In the genomic region with DNA sequence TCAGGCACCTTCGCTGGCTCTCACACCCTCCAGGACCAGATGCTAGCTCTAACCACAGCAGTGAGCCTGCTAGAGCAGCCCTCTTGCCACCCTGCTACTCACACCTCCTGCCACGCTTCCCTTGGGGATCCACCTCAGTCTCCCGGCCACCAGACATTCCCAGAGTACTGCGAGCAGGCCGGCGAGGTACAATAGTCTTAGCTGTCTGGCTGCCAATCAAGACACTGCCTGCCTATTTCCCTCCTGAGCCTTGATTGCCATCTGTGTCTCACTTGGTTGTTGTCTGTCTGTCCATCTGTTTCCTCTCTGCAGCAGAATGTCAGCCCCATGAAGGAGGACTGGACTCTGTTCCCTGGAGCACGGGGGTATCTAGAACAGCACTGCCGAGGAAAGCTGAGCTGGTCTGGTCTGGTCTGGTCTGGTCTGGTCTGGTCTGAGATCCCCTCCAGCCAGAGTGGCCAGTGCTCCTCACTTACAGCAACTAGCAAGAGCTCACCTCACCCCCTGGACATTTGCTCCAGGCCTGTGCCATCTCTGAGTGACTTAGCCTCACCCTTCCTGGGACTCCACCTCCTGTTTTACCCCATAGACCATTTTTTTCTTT, we compare ENCODE assay signal across 10 mouse cellular contexts. TPM values are rescaled to one million over a fixed set of nuclear protein-coding genes. Genes with fewer than 3 reads are reported as not detected.
DNase-seq lines count a peak whose midpoint lies in the region; ATAC-seq and TF ChIP-seq lines count a peak whose summit lies in the region.
"Had no signal": no experiment of that assay in that cellular context is flagged by ENCODE, and none has a peak within 500 bp of the region (broad histone marks: within the 10 kb centered on the region; RNA-seq: fewer than 3 reads in every experiment).

No protein-coding gene starts in this region.

- ATAC-seq in G1E (ENCODE audit: extremely low read depth, insufficient number of reproducible peaks, low FRiP score, poor library complexity, severe bottlenecking): peak; percentile 40
- ATAC-seq in liver, embryonic 14.5 days (ENCODE audit: insufficient read depth): no peak

- H3K9me3 ChIP-seq in G1E (replicated peaks): no peaks in the 10 kb centered on the region
- H3K9me3 ChIP-seq in hindbrain, embryonic 10.5 days: no peaks in the 10 kb centered on the region
- no peaks in the 10 kb centered on the region for H3K9me3 ChIP-seq in liver, embryonic 14.5 days (ENCODE audit: control insufficient read depth, low read length)

- H3K4me1 ChIP-seq in G1E (ENCODE audit: insufficient read depth, low read depth, low read length): peaks cover 64% of the 10 kb centered on the region
- peaks cover 18% of the 10 kb centered on the region for H3K4me1 ChIP-seq in hindbrain, embryonic 10.5 days (replicated peaks)
- H3K4me1 ChIP-seq in liver, embryonic 14.5 days (replicated peaks; ENCODE audit: control insufficient read depth in 2 of 2, insufficient read depth in 2 of 2, low read length in 1 of 2): peaks cover 38 to 54% of the 10 kb centered on the region in 2 experiments

- WGBS in hindbrain, embryonic 10.5 days: 57% methylated on average over 8 of the region's 8 CpGs
- WGBS in liver, embryonic 14.5 days (ENCODE audit: insufficient replicate concordance): 20% methylated on average over 8 of the region's 8 CpGs

- H3K4me2 ChIP-seq in liver, embryonic 14.5 days (ENCODE audit: low read depth): peak overlapping the region; percentile 16; the same call in 1 of the 2 replicates
- H3K4me2 ChIP-seq: lung, embryonic 14.5 days had no signal

- peak overlapping the region; percentile 18; the same call in 1 of the 2 replicates for H3K9ac ChIP-seq in liver, embryonic 14.5 days (replicated peaks)
- H3K9ac ChIP-seq: lung, embryonic 14.5 days had no signal

- peak overlapping the region; percentile 73 for H3K27ac ChIP-seq in hindbrain, embryonic 10.5 days
- H3K27ac ChIP-seq in liver, embryonic 14.5 days: peak overlapping the region; percentile 34; the same call in 1 of the 2 replicates

- TF ChIP-seq EP300 in liver, embryonic 14.5 days (IDR thresholded peaks at IDR 0.05; ENCODE audit: low read depth): peak; percentile 54

- TF ChIP-seq CTCF in G1E (IDR thresholded peaks at IDR 0.05; ENCODE audit: low read depth, low read length): no peak
- no peak for TF ChIP-seq CTCF in liver, embryonic 14.5 days (IDR thresholded peaks at IDR 0.05; ENCODE audit: low read depth)

- peaks cover 68% of the 10 kb centered on the region for H3K36me3 ChIP-seq in G1E (replicated peaks)
- H3K36me3 ChIP-seq in hindbrain, embryonic 10.5 days: peaks cover 21% of the 10 kb centered on the region
- H3K36me3 ChIP-seq in liver, embryonic 14.5 days (replicated peaks; ENCODE audit: control insufficient read depth, insufficient read depth, low read depth): no peaks in the 10 kb centered on the region

- no peaks in the 10 kb centered on the region for H3K27me3 ChIP-seq in G1E (ENCODE audit: insufficient read depth, low read length)
- no peaks in the 10 kb centered on the region for H3K27me3 ChIP-seq in hindbrain, embryonic 10.5 days (ENCODE audit: insufficient read depth, poor library complexity, severe bottlenecking)
- no peaks in the 10 kb centered on the region for H3K27me3 ChIP-seq in liver, embryonic 14.5 days (ENCODE audit: control insufficient read depth, insufficient read depth, low read length)

- peak; percentile 38 for DNase-seq in G1E (ENCODE audit: low spot score)
- peak; percentile 65 for DNase-seq in cerebellum, adult 11-12 months
- peak; percentile 19 for DNase-seq in hindbrain, embryonic 10.5 days (ENCODE audit: low spot score)
- no peak for DNase-seq in liver, embryonic 14.5 days (ENCODE audit: low read depth in 3 of 3, low spot score in 3 of 3)
- DNase-seq in spleen, postnatal 36 days (ENCODE audit: low spot score in 2 of 2): no peak
- DNase-seq in urinary bladder, postnatal 14 days (ENCODE audit: low spot score): no peak
- DNase-seq in right cerebral cortex, postnatal 25 days: no peak
- DNase-seq in lung, postnatal 10 days: no peak
- DNase-seq: adrenal gland, postnatal 36 days; lung, embryonic 14.5 days had no signal

- H3K4me3 ChIP-seq in G1E (ENCODE audit: low read depth, low read length): peak overlapping the region; percentile 11; the same call in 1 of the 2 replicates
- H3K4me3 ChIP-seq in hindbrain, embryonic 10.5 days: no peak overlapping the region
- H3K4me3 ChIP-seq in liver, embryonic 14.5 days (ENCODE audit: insufficient read depth in 1 of 2, low read depth in 2 of 2, low read length in 2 of 2): no peak overlapping the region

RNA-seq across cellular contexts. Expression of a gene that starts 38.8 kb away (rescaled TPM):
- total RNA-seq in G1E (2014; fragmentation: Nextera tagmentation) (21.8 and 23.8 TPM in 2 replicates), G1E (2017) (6.8 and 9.4 TPM in 2 replicates)
- 47.4 and 50.3 TPM in 2 replicates for polyA plus RNA-seq in G1E (2012)
- 28.3 and 60.6 TPM in 2 replicates for polyA plus RNA-seq in hindbrain, embryonic 10.5 days (2016; fragmentation: Nextera tagmentation; extraction: Ambion mirVana)
- 0.81 TPM in 2 replicates for polyA plus RNA-seq in liver, embryonic 14.5 days (2012; rRNA removed)
- polyA plus RNA-seq in liver, embryonic 14.5 days (2014; fragmentation: Nextera tagmentation; extraction: Ambion mirVana): 1.0 and 2.1 TPM in 2 replicates

RNA-seq across cellular contexts. Expression of a gene that starts 53.5 kb away (rescaled TPM):
- not detected in 2 replicates for total RNA-seq in G1E (2014; fragmentation: Nextera tagmentation)
- total RNA-seq in G1E (2017): not detected in 2 replicates
- 0.23 and 0.28 TPM in 2 replicates for polyA plus RNA-seq in G1E (2012)
- polyA plus RNA-seq in hindbrain, embryonic 10.5 days (2016; fragmentation: Nextera tagmentation; extraction: Ambion mirVana): 35.5 and 55.7 TPM in 2 replicates
- polyA plus RNA-seq in liver, embryonic 14.5 days (2012; rRNA removed): 1.5 and 2.5 TPM in 2 replicates
- 2.3 TPM in 2 replicates for polyA plus RNA-seq in liver, embryonic 14.5 days (2014; fragmentation: Nextera tagmentation; extraction: Ambion mirVana)

Comparison
In these comparisons a context has a peak if more than half of its experiments do, and no peak if none do; other contexts are left out.
1. DNase-seq: peak in G1E (single experiment), cerebellum, adult 11-12 months (single experiment) and hindbrain, embryonic 10.5 days (single experiment); none in liver, embryonic 14.5 days (0 of 3), spleen, postnatal 36 days (0 of 2), urinary bladder, postnatal 14 days (single experiment), right cerebral cortex, postnatal 25 days (single experiment) and lung, postnatal 10 days (single experiment).
2. RNA of a gene that starts 53.5 kb away (polyA plus RNA-seq): 35.5 to 55.7 TPM in hindbrain, embryonic 10.5 days; 1.5 to 2.5 TPM in liver, embryonic 14.5 days and 0.23 to 0.28 TPM in G1E; every median in the first group is over 10 times any median in the second.